Mouse (Mus musculus) B cell, adult 2 months (primary cell): Measurements from ENCODE around the gene Sucnr1.

Experiments used
- DNase-seq, 2 experiments: peaks; one replicate each; pipeline ENCODE4 v3.0.0; 2022

Sucnr1 gene

DNA sequence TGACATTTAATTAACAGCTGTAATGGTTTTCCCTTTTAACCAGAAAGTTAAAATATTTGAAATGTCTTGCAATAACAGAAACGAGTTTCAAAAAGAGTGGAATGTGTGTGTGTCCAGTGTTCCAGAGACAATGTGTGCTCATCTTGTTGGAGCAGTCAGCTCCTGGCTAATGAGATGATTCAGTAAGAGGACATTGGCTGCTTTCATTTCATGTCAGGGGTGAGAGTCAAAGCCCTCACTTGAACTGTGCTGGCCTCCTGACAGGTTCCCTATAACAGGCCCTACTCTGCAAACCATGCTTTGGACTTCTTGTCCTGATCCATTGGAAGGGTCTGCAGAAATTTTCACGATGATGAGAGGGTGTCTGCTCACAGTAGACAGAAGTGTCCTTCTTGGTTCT, 32.9 kb downstream of the Sucnr1 start:
- no peak for DNase-seq

- DNase-seq = no peak
Observed at GRCm38 (mm10) chr3:60121449-60121848, 39.8 kb downstream of the Sucnr1 start.

GRCm38 (mm10) chr3:60123859-60124794, 42.5 kb downstream of the Sucnr1 start:
- DNase-seq = no peak

DNA sequence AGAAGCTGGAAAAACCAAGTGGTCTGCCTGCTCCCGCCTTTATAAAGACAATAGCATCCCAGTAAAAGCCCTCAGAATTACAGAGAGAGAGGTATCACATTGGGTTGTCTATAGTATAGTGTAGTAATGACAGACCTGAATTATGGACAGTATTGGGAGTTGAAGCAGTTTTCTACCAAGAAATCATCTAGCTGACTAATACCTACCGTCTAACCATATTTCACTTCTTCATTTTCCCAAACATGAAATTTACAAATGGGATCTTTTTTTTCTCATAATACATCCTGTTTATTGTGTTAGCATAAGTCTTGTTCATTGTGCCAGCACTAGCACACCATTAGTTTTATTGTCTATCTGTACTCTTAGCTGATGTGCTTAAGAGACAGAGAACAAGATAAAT, 44.9 kb downstream of the Sucnr1 start:
- no peak for DNase-seq

DNA sequence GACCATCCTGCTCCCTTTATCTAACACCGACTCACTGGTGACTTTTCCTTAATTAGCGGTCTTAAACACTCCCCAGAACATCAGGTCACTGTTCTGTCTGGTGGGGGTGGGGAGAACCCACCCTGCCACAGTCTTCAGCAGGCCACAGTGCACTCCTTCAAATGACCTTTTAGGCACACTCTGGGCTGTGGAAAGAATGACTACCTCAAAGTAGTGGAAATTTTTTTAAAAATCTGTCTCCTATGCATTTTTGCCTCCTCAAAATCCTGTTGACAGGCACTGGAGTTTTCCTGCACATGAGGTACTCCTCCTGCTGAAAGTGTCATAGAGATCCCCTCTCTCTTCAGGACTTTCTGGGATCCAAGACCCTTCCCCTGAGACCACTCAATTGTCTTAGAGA, 46.6 kb downstream of the Sucnr1 start:
- DNase-seq = no peak

DNA sequence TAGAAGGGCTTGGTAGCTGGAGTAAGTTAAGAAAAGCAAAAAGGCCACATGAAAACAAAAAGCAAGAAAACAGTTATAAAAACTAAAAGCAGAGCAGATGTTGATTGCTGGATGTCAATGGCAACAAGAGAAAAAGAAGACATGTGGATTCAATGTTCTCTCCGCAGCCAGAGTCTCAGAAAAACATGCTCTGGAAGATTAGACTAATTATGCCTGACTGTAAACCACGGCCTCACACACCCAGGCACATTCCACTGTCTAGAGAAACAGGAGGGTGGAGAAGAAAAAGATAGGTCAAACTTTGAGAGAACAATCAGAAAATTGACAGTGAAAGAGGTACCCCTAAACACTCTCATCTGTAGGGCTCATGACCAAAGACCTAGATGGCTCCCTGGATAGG, 54.1 kb downstream of the Sucnr1 start:
- DNase-seq = no peak
